Mouse (Mus musculus) stomach, embryonic 15.5 days (tissue): ENCODE results near the gene Mast4. TPM values are rescaled to one million over a fixed set of nuclear protein-coding genes. Genes with fewer than 3 reads are reported as not detected.

Source experiments
- ATAC-seq: fragments of 200-750 bp; cut with Nextera tagmentation; 2 replicates; pipeline ENCODE4 v1.8.0; 2017; ENCODE audit warnings: low read depth, moderate number of reproducible peaks, moderate TSS enrichment; ENCODE audit not compliant: insufficient read depth, low FRiP score
- H3K27ac ChIP-seq: fragments of 300-500 bp; sonication (generic); 2 replicates; pipeline ENCODE4 v1.5.1; 2015; ENCODE audit warnings: mild to moderate bottlenecking, inconsistent platforms
- H3K27me3 ChIP-seq: fragments of 300-500 bp; sonication (generic); replicated peaks from 2 replicates; pipeline ENCODE4 v1.6.1; 2015; ENCODE audit warnings: inconsistent platforms
- H3K36me3 ChIP-seq: fragments of 300-500 bp; sonication (generic); 2 replicates; pipeline ENCODE4 v1.6.1; 2015; ENCODE audit warnings: inconsistent platforms
- H3K4me1 ChIP-seq: fragments of 300-500 bp; sonication (generic); 2 replicates; pipeline ENCODE4 v1.6.1; 2015; ENCODE audit warnings: inconsistent platforms
- H3K4me2 ChIP-seq: fragments of 300-500 bp; sonication (generic); 2 replicates; pipeline ENCODE4 v1.6.1; 2015; ENCODE audit warnings: mild to moderate bottlenecking, inconsistent platforms
- H3K4me3 ChIP-seq: fragments of 300-500 bp; sonication (generic); replicated peaks from 2 replicates; pipeline ENCODE4 v1.5.1; 2015; ENCODE audit warnings: inconsistent platforms
- H3K9ac ChIP-seq: fragments of 300-500 bp; sonication (generic); 2 replicates; pipeline ENCODE4 v1.6.1; 2015; ENCODE audit warnings: inconsistent platforms
- H3K9me3 ChIP-seq: fragments of 300-500 bp; sonication (generic); 2 replicates; pipeline ENCODE4 v1.6.1; 2016; ENCODE audit warnings: inconsistent platforms
- WGBS: fragments of 180-500 bp; shearing (Covaris S2); methylation state at CpG from one replicate; pipeline ENCODE4 v1.1.7; 2015; 5-methylcytosine and 5-hydroxymethylcytosine counted together
- polyA plus RNA-seq: library from polyadenylated mRNA; unstranded; fragments of >200 nt; fragmentation: Nextera tagmentation; extraction: Ambion mirVana; gene quantifications from 2 replicates; pipeline ENCODE4 v1.2.1, GENCODE M21; 2015

The Mast4 gene
- polyA plus RNA-seq, 1 experiment from 2014 or later, result 29.5 TPM

GRCm38 (mm10) chr13:102900531-102900930 is 433.8 kb downstream of the Mast4 start:
- H3K9me3 ChIP-seq, result no peaks in the 10 kb centered on the region
- no peak overlapping the region for H3K9ac ChIP-seq
- 56% methylated on average over 8 of the region's 8 CpGs for WGBS
- no peaks in the 10 kb centered on the region for H3K27me3 ChIP-seq
- peaks cover 18% of the 10 kb centered on the region; the same call in 1 of the 2 replicates for H3K4me1 ChIP-seq
- H3K4me2 ChIP-seq, result no peak overlapping the region
- no peaks in the 10 kb centered on the region for H3K36me3 ChIP-seq
- no peak overlapping the region for H3K27ac ChIP-seq
- H3K4me3 ChIP-seq, result no peak overlapping the region
- ATAC-seq, result no peak

DNA sequence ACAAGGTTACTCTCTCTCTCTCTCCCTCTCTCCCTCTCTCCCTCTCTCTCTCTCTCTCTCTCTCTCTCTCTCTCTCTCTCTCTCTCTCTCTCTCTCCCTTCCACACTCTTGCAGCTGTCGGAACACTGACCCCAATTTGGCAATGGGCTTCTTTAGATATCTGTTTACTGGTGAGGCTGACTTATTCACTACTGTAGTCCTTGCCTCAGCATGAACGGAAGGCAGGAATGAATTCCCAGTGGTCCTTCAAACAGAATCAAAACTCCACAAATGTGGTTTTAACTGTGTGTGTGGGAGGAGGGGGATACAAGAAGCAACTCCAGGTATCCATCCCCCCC is 434.2 kb downstream of the Mast4 start:
- no peaks in the 10 kb centered on the region for H3K27me3 ChIP-seq
- H3K4me1 ChIP-seq, result peaks cover 18% of the 10 kb centered on the region; the same call in 1 of the 2 replicates
- no peak overlapping the region for H3K27ac ChIP-seq
- H3K36me3 ChIP-seq, result no peaks in the 10 kb centered on the region
- no peak for ATAC-seq
- H3K4me2 ChIP-seq, result no peak overlapping the region
- no peak overlapping the region for H3K4me3 ChIP-seq
- 35% methylated on average over 2 of the region's 2 CpGs for WGBS
- H3K9me3 ChIP-seq, result no peaks in the 10 kb centered on the region
- no peak overlapping the region for H3K9ac ChIP-seq

DNA sequence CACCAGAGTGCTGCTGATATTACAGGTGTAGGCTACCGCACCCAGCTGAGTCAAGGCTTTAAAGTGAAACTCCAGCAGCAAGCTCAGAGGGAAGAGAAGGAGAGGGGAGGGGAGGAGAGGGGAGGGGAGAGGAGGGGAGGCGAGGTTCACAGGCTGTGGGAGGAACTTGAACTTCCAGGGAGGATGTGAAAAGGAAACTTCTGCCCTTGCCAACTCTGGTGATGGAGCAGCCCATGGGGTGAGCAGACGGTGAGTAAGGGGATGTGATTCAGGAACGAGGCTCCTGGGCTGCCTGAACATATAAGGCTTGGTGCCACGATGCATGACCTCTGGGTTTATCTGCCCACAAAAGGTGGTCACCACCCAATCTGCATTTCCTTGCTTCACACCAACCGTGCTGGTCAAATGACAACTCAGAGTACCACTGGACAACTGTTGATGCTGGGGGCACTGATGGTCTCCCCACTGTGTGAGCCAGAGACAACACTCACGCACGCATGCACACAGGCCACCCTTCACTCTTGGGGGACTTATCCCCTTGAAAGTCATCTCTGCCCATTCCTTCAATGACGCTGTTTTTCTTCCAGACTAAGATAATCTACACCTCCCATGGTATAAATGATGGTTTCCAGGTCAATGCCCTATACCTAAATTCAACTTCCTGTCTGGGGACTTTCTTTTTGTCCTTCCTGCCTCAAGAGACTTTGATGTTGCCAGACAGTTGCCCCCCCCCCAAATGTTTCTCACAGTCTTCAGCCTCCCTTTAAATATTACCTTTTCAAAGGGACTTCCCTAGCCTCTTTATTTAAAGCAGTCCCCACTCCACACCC is 434.8 kb downstream of the Mast4 start:
- no peak overlapping the region for H3K4me3 ChIP-seq
- H3K4me2 ChIP-seq, result 0 out of 2 replicates have a peak overlapping the region, but pooled peaks have one; percentile 21
- H3K9me3 ChIP-seq, result no peaks in the 10 kb centered on the region
- H3K36me3 ChIP-seq, result no peaks in the 10 kb centered on the region
- ATAC-seq, result peak; percentile 17; the same call in 1 of the 2 replicates
- H3K27ac ChIP-seq, result peak overlapping the region; percentile 58
- WGBS, result 70% methylated on average over 9 of the region's 9 CpGs
- H3K4me1 ChIP-seq, result peaks cover 17% of the 10 kb centered on the region; the same call in 1 of the 2 replicates
- H3K9ac ChIP-seq, result no peak overlapping the region
- no peaks in the 10 kb centered on the region for H3K27me3 ChIP-seq

GRCm38 (mm10) chr13:102898374-102899131 is 435.7 kb downstream of the Mast4 start:
- Histone ChIP-seq H3K4me2 (peak overlapping the region; percentile 5; the same call in 1 of the 2 replicates), H3K4me3 (no peak overlapping the region), H3K9ac (no peak overlapping the region), H3K4me1 (peaks cover 14% of the 10 kb centered on the region), H3K27ac (peak overlapping the region; percentile 58), H3K9me3 (no peaks in the 10 kb centered on the region), H3K36me3 (no peaks in the 10 kb centered on the region), H3K27me3 (no peaks in the 10 kb centered on the region)
- peak; percentile 65; the same call in 1 of the 2 replicates for ATAC-seq
- WGBS, result 50% methylated on average over 15 of the region's 15 CpGs

- Histone ChIP-seq H3K27ac (no peak overlapping the region), H3K4me1 (peaks cover 13% of the 10 kb centered on the region), H3K36me3 (no peaks in the 10 kb centered on the region), H3K9ac (no peak overlapping the region), H3K4me2 (no peak overlapping the region), H3K4me3 (no peak overlapping the region), H3K9me3 (no peaks in the 10 kb centered on the region), H3K27me3 (no peaks in the 10 kb centered on the region)
- no peak for ATAC-seq
Observed at GRCm38 (mm10) chr13:102896322-102896721, 438.0 kb downstream of the Mast4 start.

GRCm38 (mm10) chr13:102895894-102896293 is 438.4 kb downstream of the Mast4 start:
- Histone ChIP-seq H3K4me3 (no peak overlapping the region), H3K4me1 (peaks cover 13% of the 10 kb centered on the region), H3K27me3 (no peaks in the 10 kb centered on the region), H3K9me3 (no peaks in the 10 kb centered on the region), H3K36me3 (no peaks in the 10 kb centered on the region), H3K9ac (no peak overlapping the region), H3K4me2 (no peak overlapping the region), H3K27ac (no peak overlapping the region)
- WGBS, result 55% methylated on average over 6 of the region's 6 CpGs
- ATAC-seq, result no peak

DNA sequence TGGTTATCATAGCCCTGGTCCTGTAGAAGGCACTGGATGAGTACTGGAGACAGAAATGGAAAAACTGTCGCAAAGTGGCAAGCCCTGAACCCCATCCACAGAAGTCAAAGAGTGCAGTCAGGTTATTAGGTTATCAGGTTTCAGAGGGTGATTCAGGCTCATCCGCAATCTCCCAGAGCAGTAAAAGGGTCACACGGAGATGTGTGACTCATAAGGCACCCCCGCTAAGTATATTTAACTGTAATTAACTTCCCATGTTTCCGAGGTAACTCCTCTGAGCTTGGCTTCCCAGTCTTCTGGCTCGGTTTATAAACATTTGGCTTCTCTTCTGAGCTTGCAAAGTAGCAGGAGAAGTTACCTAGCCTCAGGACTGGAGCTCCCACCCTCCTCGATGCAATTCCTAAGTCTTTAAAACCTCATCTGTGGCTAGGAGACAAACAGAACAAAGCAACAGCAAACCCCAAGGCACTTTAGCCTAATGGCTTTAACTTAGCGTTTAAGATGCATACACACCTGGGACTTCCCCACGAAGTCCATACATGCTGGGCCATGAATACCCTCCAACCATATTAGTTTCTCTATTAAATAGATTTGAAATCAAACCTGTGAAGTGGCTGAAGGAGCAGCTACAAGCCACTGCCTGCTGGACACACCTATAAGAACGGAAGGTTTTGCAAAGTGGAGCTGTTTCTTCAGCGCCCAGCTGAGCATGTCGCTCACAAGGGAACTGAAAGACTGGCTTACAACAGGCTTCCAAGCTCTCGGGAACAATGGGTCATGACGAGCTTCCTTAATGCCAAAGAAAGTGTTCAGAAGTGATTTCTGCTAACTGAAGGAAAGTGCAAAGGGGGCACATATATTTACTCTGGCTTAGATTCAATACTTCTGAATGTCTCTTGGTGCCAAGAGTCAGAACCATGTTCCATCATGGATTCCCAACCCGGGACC is 439.7 kb downstream of the Mast4 start:
- H3K9ac ChIP-seq, result no peak overlapping the region
- H3K27me3 ChIP-seq, result no peaks in the 10 kb centered on the region
- no peak overlapping the region for H3K4me3 ChIP-seq
- no peaks in the 10 kb centered on the region for H3K9me3 ChIP-seq
- H3K27ac ChIP-seq, result 0 out of 2 replicates have a peak overlapping the region, but pooled peaks have one; percentile 7
- 45% methylated on average over 15 of the region's 15 CpGs for whole genome bisulfite sequencing
- ATAC-seq, result no peak
- H3K4me2 ChIP-seq, result no peak overlapping the region; the same call in 1 of the 2 replicates
- H3K4me1 ChIP-seq, result peaks cover 13% of the 10 kb centered on the region
- no peaks in the 10 kb centered on the region for H3K36me3 ChIP-seq

- no peak overlapping the region for H3K9ac ChIP-seq
- no peak overlapping the region for H3K4me2 ChIP-seq
- H3K9me3 ChIP-seq, result no peaks in the 10 kb centered on the region
- peaks cover 9% of the 10 kb centered on the region for H3K4me1 ChIP-seq
- H3K36me3 ChIP-seq, result no peaks in the 10 kb centered on the region
- no peak overlapping the region for H3K4me3 ChIP-seq
- ATAC-seq, result no peak
- no peak overlapping the region for H3K27ac ChIP-seq
- H3K27me3 ChIP-seq, result no peaks in the 10 kb centered on the region
- WGBS, result 78% methylated on average over 3 of the region's 3 CpGs
Observed at GRCm38 (mm10) chr13:102892783-102893182, 441.5 kb downstream of the Mast4 start.

- Histone ChIP-seq H3K27ac (no peak overlapping the region), H3K4me3 (no peak overlapping the region), H3K9me3 (no peaks in the 10 kb centered on the region), H3K36me3 (no peaks in the 10 kb centered on the region), H3K4me1 (peaks cover 5% of the 10 kb centered on the region), H3K27me3 (no peaks in the 10 kb centered on the region), H3K9ac (no peak overlapping the region), H3K4me2 (no peak overlapping the region)
- ATAC-seq, result no peak
- WGBS, result 64% methylated on average over 10 of the region's 10 CpGs
Observed at GRCm38 (mm10) chr13:102889989-102890388, 444.3 kb downstream of the Mast4 start.

DNA sequence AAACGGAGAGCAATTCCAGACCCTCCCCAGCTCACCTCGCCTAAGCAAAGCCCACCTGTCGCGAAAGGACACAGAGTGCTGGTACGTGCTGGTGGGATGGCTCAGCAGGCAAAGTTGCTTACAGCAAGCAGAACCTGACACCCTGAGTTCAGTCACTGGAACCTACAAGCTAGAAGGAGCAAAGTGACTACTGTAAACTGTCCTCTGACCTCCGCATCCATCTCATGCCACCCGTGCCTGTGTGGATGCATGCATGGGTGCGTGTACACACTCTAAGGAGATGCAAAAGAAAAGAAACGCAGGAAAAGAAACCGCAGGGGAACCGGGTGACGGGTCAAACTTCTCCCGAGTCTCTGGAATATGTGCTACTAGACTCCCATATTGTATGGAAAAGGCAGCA is 444.8 kb downstream of the Mast4 start:
- no peak overlapping the region for H3K4me3 ChIP-seq
- no peaks in the 10 kb centered on the region for H3K27me3 ChIP-seq
- peaks cover 5% of the 10 kb centered on the region for H3K4me1 ChIP-seq
- H3K9ac ChIP-seq, result no peak overlapping the region
- no peaks in the 10 kb centered on the region for H3K36me3 ChIP-seq
- H3K27ac ChIP-seq, result peak overlapping the region; percentile 61
- no peak for ATAC-seq
- 72% methylated on average over 13 of the region's 13 CpGs for WGBS
- no peak overlapping the region for H3K4me2 ChIP-seq
- H3K9me3 ChIP-seq, result no peaks in the 10 kb centered on the region

DNA sequence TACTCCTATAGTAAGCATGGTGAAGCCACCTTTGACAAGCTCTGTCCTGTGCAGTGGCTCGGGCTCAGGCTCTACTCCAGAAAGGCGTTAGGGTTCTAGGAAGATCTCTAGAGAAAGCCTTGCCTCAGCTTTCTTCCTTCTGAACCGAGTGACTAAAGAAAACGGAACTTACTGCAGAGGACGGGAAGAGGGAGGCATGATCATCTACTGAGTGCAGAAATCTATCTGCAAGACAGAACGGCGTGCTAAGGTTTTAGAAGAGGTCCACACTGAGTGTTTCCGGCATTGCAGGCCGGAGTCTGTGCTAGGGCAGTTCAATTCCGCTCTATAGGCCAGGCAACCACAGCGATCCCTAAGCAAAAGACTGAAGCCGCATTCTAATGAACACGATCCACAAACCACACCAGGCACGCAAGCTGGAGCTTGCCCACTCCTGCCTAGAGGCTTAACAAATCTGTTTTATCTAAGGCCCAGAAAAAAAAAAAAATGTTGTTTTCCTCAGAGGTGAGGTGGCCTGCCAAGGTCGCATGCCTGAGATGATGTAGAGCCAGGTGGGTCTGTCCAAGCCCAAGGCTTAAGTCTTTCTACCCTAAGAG is 445.3 kb downstream of the Mast4 start:
- no peak overlapping the region; the same call in 1 of the 2 replicates for H3K4me2 ChIP-seq
- H3K9me3 ChIP-seq, result no peaks in the 10 kb centered on the region
- H3K27me3 ChIP-seq, result no peaks in the 10 kb centered on the region
- no peak for ATAC-seq
- no peaks in the 10 kb centered on the region for H3K36me3 ChIP-seq
- no peaks in the 10 kb centered on the region; the same call in 1 of the 2 replicates for H3K4me1 ChIP-seq
- no peak overlapping the region for H3K9ac ChIP-seq
- 65% methylated on average over 15 of the region's 15 CpGs for WGBS
- H3K4me3 ChIP-seq, result no peak overlapping the region
- peak overlapping the region; percentile 61 for H3K27ac ChIP-seq
